Mouse (Mus musculus) brain, adult 2 months (tissue): ENCODE measurements at regions not wholly inside any gene's neighbourhood (a gene's known extent, or its start where the extent isn't known, plus 50 kb on each side); places are given as distances from the start of the nearest gene placed in this dataset.

ENCODE experiments used
- DNase-seq: peaks from one replicate; pipeline ENCODE4 v3.0.0; 2011; ENCODE audit warnings: low read depth, low spot score

GRCm38 (mm10) chr13:50314001-50314400 lies 63.9 kb upstream of the Gm906 start:
- peak; percentile 6 for DNase-seq

- DNase-seq: no peak
These were observed 72.4 kb upstream of the Gm906 start for GRCm38 (mm10) chr13:50322512-50322911.

DNA sequence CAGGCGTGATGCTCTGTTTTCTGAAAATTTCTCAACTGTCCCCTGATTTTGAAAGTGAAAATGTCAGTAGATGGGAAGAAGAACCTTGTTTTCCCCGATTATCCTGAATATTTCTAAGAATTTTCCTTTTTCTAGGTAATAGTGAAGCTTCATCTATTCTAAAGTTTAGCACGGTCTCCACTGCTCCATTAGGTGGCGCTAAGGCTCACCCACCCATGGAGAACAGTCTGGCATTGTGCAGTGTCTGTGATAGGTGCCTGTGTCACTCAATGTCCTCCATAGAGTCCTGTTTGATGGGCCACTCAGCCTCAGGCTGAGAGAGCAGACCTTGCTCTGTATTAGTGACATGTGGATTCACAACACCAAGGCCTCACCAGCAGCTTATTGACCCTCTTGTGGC lies 78.5 kb upstream of the Gm906 start:
- peak; percentile 2 for DNase-seq

- DNase-seq: no peak
These were observed 73.5 kb upstream of the Fbxw17 start for GRCm38 (mm10) chr13:50344121-50344520.

- no peak for DNase-seq
These were observed 65.7 kb upstream of the Fbxw17 start for GRCm38 (mm10) chr13:50351946-50352345.

- peak; percentile 11 for DNase-seq
These were observed 62.4 kb upstream of the Fbxw17 start for GRCm38 (mm10) chr13:50355265-50355664.

DNA sequence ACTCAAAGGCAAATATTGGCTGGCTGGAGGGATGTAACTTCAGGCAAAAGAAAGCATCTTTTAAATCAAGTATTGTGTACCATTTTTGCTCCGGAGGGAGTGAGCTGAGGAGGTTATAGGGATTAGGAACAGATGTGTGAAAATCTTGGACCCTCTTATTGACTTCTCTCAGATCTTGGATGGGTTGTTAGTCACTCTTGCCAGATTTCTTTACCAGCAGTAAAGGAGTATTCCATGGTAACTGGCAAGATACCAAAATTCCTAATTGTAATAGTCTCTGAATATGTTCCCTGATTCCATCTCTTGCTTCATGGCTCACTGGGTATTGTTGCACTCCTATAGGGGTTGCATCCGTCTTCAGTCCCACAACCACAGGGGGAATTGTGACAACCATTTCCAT lies 58.1 kb upstream of the Fbxw17 start:
- no peak for DNase-seq
